Mouse (Mus musculus) fat pad, adult 2 months (tissue): ENCODE measurements around the gene Gadd45gip1.

Source experiments
- DNase-seq: peaks from one replicate; pipeline ENCODE4 v3.0.0-alpha.2; 2011; ENCODE audit warnings: low read depth, low spot score; ENCODE audit errors: extremely low read depth

The Gadd45gip1 gene

GRCm38 (mm10) chr8:84847684-84848435, 16.5 kb downstream of the Gadd45gip1 start:
- DNase-seq = no peak

DNA sequence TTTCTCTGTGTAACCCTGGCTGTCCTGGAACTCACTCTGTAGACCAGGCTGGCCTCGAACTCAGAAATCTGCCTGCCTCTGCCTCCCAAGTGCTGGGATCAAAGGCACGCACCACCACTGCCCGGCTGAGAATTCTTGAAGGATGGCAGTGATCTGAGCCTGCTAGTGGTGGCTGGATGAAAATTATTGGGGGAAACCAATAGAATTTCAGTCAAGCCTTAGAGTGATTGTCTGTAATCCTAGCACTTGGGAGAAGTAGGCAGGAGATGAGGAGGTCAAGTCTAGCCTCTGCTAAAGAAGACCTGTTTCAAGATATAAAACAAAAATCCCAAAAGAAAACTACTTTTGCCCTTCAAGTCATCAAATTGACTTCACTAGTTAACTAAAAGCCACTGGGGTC, 25.1 kb downstream of the Gadd45gip1 start:
- DNase-seq = no peak

DNA sequence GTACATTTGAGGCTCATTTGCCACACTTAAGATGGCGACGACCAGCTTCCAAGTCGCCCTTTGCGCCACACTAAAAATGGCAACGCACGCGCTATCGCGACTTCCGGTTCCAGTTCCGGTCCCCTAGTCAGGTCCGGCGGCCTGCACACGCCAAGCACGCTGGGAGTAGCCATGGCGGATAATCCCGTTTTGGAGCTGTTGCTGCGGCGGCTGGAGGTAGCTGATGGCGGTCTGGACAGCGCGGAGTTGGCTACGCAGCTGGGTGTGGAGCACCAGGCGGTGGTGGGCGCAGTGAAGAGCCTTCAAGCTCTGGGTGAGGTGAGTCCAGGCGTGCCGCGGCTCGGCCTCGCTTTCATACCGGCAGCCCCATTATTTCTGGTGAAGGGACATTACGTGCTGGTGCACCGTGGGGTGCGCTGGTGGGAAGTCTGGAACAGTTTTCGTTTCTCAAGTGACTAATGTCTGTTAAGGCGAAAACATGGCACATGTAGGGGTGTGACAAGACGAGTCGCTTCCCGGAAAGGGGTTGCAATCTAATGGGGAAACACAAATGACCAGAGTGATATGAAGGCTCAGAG, 25.6 kb downstream of the Gadd45gip1 start, which contains the start of gene Farsa:
Gene Farsa (plus strand): TSS at position 126 of the 578 bp plus-strand sequence.
- peak; percentile 45 for DNase-seq

DNA sequence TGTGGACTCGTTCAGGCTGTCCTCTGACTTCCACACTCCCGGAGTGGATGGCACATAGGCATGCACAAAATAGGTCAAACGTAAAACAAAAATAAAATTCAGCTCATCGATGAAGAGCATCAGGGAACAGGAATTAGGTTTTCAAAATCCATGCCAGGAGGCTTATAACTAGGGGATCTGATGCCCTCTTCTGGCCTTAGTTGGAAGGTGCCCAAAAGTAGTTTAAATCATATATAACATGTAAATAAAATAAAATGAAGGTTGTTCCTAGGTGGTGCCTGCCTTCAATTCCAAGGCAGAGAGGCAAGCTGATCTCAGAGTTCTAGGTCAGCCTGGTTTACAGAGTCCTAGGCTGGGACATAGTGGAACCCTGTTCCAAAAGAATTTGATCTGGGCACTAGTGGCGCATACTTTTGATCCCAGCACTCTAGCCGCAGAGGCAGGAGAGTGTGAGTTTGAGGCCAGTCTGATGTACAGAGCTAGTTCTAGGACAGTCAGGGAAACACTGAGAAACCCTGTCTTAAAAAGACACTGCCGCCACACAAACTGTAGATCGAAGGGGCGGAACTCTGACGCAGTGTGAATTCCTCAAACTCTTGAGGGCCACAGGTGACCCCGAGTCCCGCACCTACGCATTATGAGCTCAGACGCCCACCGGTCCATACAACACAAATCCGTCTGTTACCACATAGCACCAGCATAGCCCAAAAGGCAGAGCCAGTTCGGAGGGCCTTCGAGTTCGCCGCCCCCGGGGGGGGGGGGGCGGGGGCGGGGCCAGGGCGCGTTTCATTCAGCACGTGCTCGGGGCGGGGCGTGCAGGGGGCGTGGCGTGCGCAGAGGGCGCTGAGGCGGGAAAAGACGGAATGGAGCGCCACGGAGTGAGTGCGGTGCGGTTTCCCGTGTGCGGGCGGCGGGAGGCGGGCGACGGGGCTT, 40.3 kb downstream of the Gadd45gip1 start, which contains the start of gene Syce2:
Gene Syce2 (plus strand): TSS at position 736 of the 933 bp plus-strand sequence.
- DNase-seq = no peak

- no peak for DNase-seq
Observed at GRCm38 (mm10) chr8:84872309-84872965, 41.1 kb downstream of the Gadd45gip1 start.

GRCm38 (mm10) chr8:84873016-84873415, 41.7 kb downstream of the Gadd45gip1 start:
- DNase-seq = no peak

- DNase-seq = no peak
Observed at GRCm38 (mm10) chr8:84874339-84874738, 43.0 kb downstream of the Gadd45gip1 start.

DNA sequence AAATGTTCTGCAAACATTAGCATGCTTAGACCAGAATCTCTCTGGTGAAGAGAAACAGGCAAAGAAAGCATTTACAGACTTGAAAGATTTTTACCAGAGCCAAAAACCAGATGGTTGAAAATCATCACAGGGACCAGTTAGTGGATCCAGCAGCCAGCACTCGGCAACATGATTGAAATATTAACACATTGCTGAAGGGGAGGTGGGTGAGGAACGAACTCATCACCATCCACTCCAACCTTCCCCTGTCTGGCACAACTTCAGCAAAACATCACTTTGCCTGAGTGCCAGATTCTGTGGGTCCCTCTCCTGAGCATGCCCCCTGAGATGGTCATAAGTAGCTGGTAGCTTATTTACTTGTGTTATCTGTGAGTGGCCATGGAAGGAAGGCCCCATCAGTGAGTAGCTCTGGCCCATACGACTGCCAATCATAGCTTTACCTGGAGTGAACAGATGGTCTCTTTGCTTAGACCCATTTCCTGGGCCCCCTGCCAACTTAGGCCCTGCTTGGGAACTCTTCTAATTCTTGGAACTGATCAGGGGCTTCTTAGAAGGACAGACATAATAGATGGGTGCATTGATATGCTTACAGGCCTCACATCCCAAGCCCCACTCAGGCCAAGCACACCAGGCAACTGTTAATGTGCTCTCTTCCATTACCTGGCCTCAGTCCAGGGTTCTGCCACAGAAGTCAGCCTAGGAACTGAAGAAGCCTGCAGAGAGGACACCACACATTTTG, 46.1 kb downstream of the Gadd45gip1 start:
- DNase-seq = no peak

- no peak for DNase-seq
Observed at GRCm38 (mm10) chr8:84878915-84879314, 47.6 kb downstream of the Gadd45gip1 start.

DNA sequence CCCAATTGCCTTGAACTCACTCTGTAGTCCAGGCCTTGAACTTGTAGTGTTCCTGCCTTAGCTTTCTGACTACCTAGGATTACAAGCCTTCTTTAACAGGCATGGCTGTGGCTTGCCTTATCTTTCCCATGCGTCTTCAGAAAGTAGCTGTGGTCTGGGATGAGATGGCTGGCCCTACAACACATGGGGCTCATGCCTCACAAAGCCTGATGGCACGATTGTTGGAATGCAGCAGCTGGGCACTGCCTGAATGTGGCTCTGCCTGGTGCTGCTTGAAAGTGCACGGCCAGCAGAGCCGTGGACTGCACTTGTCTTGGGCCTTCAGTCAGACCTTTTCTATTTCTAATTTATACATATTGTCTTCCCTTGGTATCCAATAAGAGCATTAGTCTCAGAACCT, 53.4 kb downstream of the Gadd45gip1 start:
- DNase-seq = no peak
